Mouse (Mus musculus) cerebellum, postnatal 36 days (tissue): ENCODE results near the gene Plk3.

ENCODE experiments used
- DNase-seq, 2 experiments: peaks; one replicate each; pipeline ENCODE4 v3.0.0; 2021 to 2022; ENCODE audit warnings: mixed read lengths in 2 of 2

Plk3 gene

DNA sequence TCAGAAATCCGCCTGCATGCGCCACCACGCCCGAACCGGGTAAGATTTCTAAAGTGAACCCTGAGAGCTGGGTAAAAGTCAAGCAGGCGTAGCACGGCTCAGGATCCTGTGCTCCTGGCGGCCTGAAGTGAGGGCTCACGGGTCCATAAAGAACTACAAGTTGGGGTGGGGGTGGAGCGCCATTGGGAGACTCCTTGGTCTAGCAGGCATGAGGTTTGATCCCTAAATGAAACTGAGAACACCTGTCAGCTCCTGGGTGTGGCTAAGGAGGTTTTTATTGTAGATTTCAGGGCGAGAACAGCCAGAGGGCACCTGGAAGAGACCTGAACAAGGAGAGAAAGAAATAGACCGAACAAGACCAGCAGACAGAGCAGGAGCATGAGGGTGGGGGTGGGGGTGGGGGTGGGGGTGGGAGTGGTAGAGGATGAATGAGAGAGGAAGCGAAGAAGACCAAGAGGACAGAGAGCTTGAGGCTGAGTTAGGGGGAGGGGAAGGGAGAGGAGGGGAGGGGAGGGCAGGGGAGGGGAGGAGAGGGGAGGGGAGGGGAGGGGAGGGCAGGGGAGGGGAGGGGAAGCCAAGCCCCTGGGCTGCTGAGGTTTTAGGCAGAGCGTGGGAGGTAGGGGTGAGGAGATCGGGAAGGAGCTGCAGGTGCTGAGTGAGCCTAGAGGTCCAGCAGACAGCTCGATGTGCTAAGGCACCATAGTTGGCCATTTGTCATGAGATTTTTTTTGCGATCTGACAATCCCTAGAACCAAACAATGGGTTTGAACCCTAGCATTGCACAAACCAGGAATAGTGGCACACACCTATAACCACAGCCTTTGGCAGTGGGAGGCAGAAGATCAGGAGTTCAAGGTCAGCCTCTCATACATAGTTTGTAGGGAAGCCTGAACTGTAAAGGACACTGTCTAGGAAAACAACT, 4.8 kb upstream of the Plk3 start:
- DNase-seq = no peak

DNA sequence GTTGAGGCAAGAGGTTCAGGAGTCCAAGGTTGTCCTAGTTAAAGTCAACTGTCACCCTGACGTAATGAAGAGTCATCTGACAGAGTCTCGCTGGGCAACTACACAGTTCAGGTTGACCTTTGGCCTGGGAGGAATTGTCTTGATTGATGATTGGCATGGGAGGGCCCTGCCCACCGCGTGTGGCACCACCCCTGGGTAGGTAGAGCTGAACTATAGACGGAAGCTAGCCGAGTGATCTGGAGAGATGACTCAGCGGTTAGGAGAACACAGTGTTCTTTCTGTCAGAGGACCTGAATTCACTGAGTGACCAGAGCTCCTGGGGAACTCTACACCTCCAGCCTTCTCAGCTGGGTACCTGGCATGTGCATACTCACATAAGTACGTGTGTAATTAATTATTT, 2.3 kb upstream of the Plk3 start:
- no peak for DNase-seq

DNA sequence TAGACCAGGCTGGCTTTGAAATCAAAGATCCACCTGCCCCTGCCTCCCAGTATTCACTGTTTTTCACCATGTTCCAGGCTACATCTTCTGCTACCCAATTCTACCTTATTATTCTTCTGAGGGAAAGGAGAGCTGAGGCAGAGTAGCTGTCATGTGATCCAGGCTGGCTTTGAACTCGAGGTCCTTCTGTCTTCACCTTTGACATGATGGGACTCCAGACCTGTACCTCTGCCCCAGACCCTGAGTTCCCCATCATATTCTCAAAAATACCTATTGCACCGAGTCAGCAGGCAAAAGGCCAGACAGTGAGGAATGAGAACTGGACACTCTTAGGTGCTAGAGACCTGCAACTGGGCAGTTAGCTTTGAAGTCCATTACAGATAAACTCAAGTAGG, 835 bp upstream of the Plk3 start:
- DNase-seq = no peak

DNA sequence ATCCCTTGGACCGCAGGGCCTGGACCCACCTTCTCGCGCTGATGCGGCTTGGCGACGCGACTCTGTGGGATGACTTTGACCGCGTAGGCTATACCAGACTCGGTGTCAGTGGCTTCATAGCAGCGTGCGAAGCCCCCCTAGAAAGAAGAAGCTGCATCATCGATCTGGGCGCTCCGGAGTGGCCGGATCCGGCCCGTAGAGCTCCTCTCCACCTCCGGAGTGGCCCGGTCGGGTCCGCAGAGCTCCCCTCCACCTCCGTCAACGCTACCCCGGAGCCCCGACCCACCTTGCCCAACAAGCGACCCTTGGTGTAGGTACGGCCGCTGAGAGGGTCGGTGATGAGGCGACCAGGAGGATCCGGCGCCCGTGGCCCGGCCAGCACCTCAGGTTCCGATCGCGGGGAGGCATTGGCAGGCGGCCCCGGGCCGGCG, 382 bp downstream of the Plk3 start:
- no peak for DNase-seq

DNA sequence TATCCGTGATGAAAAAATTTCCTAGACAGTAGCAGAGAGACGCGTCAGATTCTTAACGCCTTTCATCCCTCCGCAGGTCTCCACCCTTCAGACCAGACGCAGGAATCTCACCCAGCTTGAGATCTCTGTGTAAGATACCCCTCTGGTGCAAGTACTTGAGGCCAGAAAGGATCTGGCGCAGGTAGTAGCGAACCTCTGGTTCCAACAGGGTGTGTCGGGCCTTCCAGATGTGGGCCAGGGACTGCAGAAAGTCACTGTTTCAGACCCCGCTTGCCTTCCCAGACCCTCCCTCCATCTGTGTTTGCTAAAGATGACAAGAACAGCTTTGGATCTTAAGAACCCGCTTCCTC, 994 bp downstream of the Plk3 start:
- DNase-seq = no peak

DNA sequence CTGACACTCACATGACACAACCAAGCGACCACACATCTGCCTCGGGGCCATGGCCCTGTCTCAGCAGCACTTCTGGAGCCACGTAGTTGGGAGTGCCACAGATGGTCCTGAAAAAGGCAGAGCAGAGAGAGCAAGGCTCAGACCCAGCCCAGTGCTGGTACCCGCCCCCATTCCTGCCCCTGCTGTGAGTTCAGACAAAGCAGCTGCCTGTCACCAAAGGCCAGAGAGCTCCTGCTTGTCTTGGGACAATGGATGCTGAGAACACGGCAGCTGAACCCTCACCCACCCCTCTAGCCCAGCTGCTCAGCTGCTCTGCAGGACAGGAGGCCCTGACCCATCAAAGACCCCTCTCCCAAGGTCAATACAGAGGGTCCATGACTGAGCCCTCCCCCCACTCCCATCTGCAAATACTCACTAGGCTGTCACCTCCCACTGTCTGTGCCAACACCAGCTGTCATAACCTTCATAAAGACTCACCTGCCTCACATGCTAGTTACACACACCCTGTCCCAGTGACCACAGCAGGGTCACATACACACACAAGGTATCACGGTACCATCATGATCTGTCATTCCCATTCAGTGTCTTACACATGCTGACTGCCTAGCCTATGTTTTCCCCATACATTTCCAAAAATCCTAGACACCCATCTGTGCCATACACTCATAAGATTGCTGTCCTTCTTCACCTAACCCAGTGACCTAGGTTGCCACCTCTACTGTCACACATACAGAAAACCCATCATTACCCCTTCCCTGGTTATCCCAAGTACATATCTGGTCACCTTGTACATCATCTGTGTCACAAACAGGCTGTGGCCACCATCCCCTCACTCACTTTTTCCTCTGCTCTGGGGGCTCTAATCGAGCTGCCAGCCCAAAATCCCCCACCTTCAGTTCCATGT, 1.6 kb downstream of the Plk3 start:
- no peak for DNase-seq

DNA sequence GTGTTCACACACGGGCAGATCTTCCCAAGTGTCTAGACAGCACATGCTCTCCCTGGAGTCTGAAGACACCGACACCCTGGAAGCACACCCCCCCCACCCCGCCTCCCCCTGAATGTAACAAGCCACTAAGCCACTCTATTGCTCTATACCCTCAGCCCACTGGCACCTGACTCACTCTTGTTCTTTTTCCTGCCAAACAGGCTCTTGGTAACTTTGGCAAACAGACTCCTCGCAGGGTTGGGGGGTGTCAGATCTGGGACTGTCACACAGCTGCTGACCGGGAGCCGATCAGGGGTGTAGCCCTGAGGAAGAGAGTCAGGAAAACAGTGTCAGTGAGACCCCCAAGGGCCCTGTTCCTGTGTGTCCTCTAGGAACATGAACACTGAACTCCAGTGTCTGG, 2.6 kb downstream of the Plk3 start:
- DNase-seq = no peak

DNA sequence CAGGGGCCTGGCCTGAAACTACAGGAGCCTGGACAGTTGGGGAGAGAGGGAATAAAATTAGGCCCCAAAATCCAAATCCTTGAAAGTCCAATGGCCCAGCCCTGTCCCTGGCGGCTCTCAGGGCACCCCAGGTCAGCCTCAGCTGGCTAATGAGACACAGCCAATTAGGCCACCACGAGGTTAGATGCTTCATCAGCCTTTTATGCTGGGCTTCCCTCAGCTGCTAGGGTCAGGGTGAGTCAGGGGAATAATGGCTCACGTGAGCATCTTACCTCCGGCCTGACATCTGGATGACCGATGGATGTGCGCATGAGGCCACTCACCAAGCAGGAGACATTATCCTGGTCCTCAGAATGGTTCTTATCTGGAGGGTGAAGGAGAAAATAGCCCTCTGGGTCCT, 3.0 kb downstream of the Plk3 start:
- DNase-seq = no peak

DNA sequence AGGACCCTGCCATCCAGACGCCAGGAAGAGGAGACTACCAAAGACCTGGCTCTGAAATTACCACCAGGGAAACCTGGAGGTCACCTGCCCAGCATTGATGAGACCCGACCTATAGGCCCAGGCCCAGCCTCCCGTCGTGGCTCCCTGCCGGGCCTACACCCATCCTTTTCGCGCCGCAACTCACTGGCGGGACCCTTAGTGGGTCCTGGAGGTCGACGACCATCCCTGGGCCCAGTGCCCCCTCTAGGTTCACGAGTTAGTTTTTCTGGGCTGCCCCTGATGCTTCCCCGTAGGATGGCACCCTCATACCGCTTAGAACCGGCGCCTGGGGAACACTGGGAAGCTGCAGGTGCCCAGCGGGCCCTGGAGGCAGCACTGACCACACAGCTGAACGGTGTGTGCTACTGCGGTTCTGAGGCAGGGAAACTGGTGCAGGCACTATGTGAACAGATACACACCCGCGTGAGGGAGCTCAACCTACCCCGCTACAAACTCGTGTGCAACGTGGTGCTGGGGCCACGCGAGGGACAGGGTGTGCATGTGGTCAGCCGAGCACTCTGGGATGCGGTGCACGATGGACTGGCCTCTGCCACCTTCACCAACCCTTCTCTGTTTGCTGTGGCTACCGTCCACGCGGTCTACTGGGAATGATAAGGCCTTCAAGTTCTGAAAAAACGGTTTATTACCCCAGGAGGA, 5.6 kb downstream of the Plk3 start:
- no peak for DNase-seq

DNA sequence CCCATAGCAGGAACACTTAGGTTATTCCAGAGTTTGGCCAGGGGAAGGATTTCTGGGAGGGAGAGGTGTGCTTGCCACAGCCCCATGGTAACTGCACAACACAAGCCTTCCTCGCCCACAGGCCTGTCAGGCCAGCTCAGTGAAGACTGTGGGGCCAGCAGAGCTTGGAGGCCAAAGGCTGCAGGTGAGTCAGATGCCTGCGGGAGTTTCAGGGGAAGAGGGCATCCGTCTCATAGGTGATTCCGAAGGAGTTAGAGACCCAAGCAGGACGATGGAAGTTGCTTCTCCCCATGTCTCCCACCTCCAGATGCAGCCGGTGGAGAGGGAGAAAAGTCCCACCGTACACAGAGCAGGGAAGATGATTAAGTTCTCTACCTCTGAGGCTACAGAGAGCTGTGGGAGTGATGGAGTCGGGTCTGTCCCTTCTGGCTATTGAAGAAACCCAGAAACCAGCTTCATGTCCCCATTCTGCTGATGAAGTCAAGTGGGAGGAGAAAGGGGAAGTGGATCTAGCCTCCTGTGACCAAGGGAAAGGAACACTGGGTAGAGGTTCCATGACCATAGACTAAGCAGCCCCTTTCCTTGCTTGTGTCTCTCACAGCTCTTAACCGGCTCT, 7.0 kb downstream of the Plk3 start, which contains the start of gene Tctex1d4:
Gene Tctex1d4, plus strand, starts transcription at position 120 of the 616 bp plus-strand sequence.
- no peak for DNase-seq

DNA sequence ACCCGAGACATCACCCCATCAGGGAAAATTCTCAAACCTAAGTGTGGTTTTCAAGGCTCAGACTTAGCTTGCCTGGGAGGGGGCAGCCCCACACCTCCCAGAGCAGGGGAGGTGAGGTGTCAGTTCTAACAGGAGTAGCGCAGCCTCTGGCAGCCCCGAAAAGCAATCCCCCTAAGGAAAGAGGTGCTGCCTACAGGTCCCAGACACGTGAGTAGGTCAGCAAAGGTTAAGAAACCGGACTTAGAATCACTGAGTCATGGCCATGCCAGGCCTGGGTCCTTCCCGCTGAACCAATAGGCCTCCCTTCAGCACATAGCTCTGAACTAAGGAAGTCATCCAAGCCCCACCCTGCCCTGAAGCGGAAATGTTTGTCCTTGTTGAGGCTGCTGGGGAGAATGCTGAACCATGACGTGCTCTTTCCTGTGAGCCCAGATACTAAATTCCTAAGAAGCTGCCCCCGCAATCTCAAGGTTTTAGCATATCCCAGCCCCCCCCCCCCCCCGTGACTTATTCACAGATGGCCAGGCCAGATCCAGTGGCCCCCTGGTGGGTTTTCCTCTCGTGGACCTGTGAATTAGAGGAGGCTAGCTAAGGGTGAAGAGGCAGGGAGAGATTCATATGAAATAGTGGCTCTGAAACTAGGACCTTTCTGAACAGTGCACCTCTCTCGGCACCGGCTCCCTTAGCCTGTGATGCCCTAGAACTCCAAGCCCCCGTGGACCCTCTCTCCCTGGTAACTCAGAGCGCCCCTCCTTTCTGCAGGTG, 7.7 kb downstream of the Plk3 start:
- no peak for DNase-seq

DNA sequence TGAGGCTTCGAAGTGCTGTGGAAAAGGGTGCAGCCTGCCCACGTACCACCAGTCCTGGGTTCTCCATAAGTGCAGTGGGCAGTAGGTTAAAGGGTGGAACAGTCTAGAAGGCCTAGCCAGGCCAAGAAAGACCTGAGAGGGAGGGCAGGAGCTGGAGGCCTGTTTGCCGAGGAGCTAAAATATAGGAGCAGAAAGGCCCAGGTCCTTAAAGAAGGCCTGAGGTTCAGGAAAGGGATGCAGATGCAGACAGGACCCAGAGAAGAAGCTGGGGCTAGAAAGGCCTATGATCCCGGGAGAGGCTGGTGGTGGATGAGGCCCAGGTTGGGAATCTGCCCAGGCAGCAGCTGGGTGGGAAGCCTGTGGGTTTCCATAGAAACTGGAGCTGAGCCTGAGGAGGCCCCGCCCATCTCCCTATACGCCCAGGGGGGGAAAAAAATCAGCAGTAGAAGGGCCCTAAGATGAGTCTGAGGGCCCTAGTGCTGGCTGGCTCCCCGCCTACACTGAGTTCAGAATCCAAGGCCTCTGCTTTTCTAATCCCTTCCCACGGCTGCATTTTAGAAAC, 8.3 kb downstream of the Plk3 start, which contains the start of gene Btbd19:
Gene Btbd19, minus strand, starts transcription at position 378 of the 562 bp plus-strand sequence.
- peak in 1 of 2 experiments; percentile 52 for DNase-seq

DNA sequence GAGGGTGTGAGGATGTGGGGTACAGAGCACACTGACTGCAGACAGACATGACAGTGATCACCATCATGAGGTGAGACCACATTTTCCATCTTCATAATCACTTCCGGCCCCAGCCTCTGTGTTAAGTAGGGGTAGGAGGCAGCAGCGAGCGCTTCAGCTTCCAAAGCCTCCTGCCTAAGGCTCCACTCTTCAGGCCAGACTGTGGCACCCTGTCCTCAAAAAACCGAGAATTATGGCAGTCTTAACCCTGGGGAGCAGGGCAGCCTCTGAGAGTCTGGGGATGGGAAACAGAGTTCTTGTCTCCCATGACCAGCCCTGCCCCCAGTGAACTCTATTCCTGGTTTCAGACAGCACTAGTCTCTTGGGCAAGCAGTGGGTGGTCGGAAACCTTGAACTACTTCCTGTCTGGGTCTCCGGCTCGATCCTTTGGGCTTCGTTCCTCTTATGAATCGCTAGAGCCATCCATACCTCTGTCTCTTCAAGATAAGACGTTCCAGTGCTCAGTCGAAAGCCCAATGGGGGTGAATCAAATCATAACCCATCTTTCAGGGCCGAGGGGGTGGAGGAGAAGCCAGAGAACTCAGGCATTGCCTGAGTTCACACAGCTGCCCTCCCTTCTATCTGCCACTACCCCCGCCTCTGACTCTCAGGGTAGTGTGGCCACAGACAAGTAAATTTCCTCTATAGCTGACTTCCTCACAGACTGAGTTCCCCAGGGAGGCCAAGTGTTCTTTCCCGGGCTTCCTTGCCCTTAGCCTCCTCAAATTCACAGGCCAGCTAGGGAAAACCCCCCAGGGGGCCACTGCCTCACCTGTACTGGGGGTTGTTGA, 9.0 kb downstream of the Plk3 start:
- no peak for DNase-seq

DNA sequence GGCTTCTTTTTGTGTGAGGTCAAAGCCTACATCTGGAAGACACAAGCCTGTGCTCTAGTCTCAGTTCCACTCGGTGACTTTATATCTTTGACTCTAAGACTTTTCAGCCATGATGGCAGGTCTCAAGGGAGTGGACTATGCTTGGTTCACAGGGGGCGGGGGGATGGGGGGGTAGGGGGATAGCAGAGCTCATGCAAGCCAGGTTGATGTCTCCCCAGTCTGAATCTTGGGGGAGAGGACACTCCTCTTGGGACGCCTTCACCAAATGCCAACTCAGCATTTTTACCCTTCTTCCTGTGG, 9.6 kb downstream of the Plk3 start:
- DNase-seq = no peak

DNA sequence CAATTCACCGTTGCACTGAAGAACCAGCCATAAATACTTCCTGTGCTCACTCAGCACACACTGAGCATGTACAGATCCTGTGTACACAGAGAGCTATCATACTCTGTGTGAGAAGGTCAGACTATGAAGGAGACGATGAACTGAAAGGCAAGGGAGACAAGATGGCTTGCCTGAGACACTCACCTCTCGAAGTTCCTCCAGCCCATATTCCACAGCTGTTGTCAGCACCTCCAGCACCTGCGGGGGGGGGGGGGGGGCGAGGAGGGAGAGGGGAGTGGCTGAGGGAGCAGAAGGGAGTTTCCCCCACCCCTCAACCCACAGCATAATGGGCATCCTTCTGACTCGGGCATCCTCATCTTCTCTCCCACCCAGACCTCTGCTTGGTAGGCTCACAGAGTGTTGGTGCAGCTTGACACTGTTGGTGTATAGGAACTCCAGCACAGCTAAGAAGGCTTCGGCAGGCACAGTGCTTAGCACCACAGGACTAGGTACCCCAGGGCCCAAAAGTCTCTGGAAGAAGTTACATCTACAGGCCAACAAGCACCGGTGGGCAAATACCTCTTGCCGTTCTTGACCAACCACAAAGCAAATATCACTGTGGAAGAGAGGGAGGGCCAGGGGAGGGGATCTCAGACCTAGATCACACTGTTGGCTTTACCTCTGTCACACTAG, 10.1 kb downstream of the Plk3 start:
- no peak for DNase-seq

DNA sequence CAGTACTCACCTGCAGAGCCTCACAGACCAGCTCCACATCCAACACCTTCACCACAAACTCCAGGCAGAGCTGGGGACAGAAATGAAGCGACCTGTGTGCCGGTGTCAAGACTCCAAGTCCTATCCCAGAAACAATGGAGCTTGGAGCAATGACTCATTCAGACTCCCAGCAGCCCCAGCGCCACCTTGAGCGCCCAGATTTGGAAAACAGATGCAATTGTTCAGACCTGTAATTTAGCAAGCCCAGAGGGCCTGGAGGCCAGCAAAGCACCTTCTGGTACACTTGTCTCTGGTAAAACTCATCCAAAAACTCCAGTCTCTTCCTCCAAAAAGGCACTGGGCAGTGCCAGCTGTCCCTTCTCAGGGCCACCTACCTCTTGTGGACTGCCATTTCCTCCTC, 11.6 kb downstream of the Plk3 start:
- DNase-seq = no peak

DNA sequence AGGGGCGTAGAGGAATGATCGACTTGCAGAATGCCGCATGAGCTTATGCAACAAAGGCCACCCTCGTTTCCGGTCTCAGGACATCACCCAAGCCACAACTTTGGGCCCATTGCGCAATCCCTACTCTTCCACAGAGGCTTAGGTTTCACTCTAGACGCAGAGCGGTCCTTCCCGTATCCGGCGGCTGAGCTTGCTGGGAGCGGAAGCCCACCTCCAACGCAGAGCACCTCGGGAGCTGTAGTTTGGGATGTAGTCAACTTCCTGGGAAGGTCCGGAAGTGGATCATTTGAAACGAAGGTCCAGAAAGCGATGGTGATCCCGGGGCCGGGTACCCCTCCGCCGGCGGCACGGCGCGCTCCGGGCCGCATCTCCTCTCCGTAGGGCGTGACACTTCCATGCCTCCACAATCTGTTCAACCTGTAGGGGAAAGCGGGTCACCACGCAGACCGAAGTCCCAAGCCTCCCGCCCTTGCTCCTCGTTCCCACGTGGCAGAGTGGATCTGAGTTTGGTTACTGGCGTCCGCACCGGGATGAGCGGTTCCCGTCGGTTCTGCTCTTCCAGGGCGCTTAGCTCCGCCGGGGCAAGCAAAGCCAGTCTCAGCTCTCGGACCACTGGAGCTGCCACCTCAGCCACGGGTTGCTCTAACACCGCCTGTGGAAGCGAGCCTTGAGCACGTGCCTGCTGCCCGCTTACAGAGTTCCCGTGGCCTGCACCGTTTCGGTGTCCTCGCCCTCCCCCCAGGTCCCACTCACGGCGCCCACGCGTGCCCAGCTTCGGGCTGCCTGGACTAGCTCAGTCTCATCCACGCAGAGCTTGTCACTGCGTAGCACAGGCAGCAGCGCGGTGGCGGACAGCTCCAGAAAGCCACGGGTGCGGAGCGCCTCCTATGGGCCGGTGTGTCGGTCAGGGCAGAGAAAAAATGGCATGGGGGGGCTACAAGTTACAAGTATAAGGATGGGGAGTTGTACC, 13.0 kb downstream of the Plk3 start:
- DNase-seq = peak; percentile 91 to 92

DNA sequence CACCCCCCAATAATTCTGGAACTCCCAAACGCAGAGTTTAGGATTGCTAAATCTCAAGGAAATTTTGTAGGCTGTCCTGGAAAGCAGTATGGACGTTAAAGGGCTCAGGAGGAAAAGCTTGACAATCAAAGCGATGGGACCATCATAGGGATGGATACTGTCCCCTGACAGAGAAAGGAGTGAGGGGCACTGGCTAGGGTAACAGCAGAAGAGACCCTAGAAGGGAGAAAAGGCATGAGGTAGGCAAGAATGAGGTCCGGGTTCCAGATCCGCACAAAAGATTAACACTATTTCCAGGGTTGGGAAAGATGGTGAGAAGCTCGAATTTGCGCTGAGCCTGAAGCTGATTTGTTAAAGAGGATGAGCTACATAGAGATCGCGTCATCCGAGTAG, 13.7 kb downstream of the Plk3 start:
- DNase-seq = no peak

DNA sequence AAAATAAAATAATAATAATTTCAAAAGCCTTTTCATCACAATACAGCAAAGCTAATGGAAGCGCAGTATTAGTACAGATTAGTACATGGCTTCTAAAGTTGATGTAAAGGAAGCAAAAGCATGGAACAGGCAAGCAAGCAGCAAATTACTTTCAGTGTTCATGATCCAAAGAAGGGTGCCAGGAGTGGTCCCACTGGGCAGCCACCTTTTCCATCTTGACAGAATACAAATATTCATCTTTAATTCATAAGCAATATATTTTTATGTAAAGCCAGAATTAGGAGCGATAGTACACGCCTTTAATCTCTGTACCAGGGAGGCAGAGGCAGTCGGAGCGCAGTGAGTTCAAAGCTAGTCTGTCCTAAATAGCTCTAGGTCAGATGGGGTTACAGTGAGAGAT, 14.1 kb downstream of the Plk3 start:
- DNase-seq = no peak
